Mouse (Mus musculus): Measurements from ENCODE around the gene Nmnat3. TPM values are rescaled to one million over a fixed set of nuclear protein-coding genes. Genes with fewer than 3 reads are reported as not detected.

The Nmnat3 gene
- total RNA-seq, 1 experiment = 0.62 TPM

- H3K9ac ChIP-seq (ENCODE audit: insufficient read depth, low read depth, low read length, poor library complexity, severe bottlenecking) = no peak overlapping the region
- no peak overlapping the region for H3K4me3 ChIP-seq (ENCODE audit: insufficient read depth in 1 of 2, low read depth in 1 of 2, low read length in 2 of 2, poor library complexity in 1 of 2, severe bottlenecking in 1 of 2)
- no peaks in the 10 kb centered on the region for H3K36me3 ChIP-seq (ENCODE audit: control insufficient read depth, insufficient read depth, low read length, poor library complexity, severe bottlenecking)
- DNase-seq (ENCODE audit: low read depth, low spot score) = no peak
- no peaks in the 10 kb centered on the region for H3K9me3 ChIP-seq (ENCODE audit: control insufficient read depth, insufficient read depth, low read depth, low read length)
- in situ Hi-C loops (cut with MboI; ENCODE audit: low sequenced_read_pairs in 2 of 2, unreplicated experiment in 2 of 2) = no loop called here
- peaks cover 0 to 3% of the 10 kb centered on the region in 2 experiments; a peak in 1 of 4 replicates for H3K4me1 ChIP-seq (ENCODE audit: control insufficient read depth in 2 of 2, insufficient read depth in 2 of 2, low read length in 2 of 2, poor library complexity in 1 of 2)
- H3K27ac ChIP-seq (ENCODE audit: insufficient read depth, low read depth, low read length, poor library complexity, severe bottlenecking) = no peak overlapping the region
- TF ChIP-seq HCFC1 (IDR thresholded peaks at IDR 0.05; ENCODE audit: borderline replicate concordance, insufficient read depth, low read length) (no peak), CHD2 (IDR thresholded peaks at IDR 0.05; ENCODE audit: low read depth, low read length) (no peak), ZNF384 (IDR thresholded peaks at IDR 0.05; ENCODE audit: low read depth, low read length) (no peak), MAFK (IDR thresholded peaks at IDR 0.05; ENCODE audit: insufficient read depth, low read depth, low read length) (no peak), ZC3H11A (IDR thresholded peaks at IDR 0.05; ENCODE audit: borderline replicate concordance, low read depth, low read length) (no peak)
These were observed 25.6 kb downstream of the Nmnat3 start for GRCm38 (mm10) chr9:98312622-98313374.

- Histone ChIP-seq H3K4me1 (ENCODE audit: control insufficient read depth in 2 of 2, insufficient read depth in 2 of 2, low read length in 2 of 2, poor library complexity in 1 of 2) (peaks cover 0 to 6% of the 10 kb centered on the region in 2 experiments; a peak in 2 of 4 replicates), H3K36me3 (ENCODE audit: control insufficient read depth, insufficient read depth, low read length, poor library complexity, severe bottlenecking) (no peaks in the 10 kb centered on the region), H3K9ac (ENCODE audit: insufficient read depth, low read depth, low read length, poor library complexity, severe bottlenecking) (no peak overlapping the region), H3K4me3 (ENCODE audit: insufficient read depth in 1 of 2, low read depth in 1 of 2, low read length in 2 of 2, poor library complexity in 1 of 2, severe bottlenecking in 1 of 2) (no peak overlapping the region), H3K27ac (ENCODE audit: insufficient read depth, low read depth, low read length, poor library complexity, severe bottlenecking) (no peak overlapping the region), H3K9me3 (ENCODE audit: control insufficient read depth, insufficient read depth, low read depth, low read length) (no peaks in the 10 kb centered on the region)
- TF ChIP-seq MAFK (IDR thresholded peaks at IDR 0.05; ENCODE audit: insufficient read depth, low read depth, low read length) (no peak), ZNF384 (IDR thresholded peaks at IDR 0.05; ENCODE audit: low read depth, low read length) (no peak), ZC3H11A (IDR thresholded peaks at IDR 0.05; ENCODE audit: borderline replicate concordance, low read depth, low read length) (no peak), CHD2 (IDR thresholded peaks at IDR 0.05; ENCODE audit: low read depth, low read length) (no peak), HCFC1 (IDR thresholded peaks at IDR 0.05; ENCODE audit: borderline replicate concordance, insufficient read depth, low read length) (no peak)
- DNase-seq (ENCODE audit: low read depth, low spot score) = no peak
- in situ Hi-C loops (cut with MboI; ENCODE audit: low sequenced_read_pairs in 2 of 2, unreplicated experiment in 2 of 2) = no loop called here
These were observed 26.4 kb downstream of the Nmnat3 start for GRCm38 (mm10) chr9:98313587-98313986.

GRCm38 (mm10) chr9:98314059-98314650 lies 26.9 kb downstream of the Nmnat3 start:
- H3K36me3 ChIP-seq (ENCODE audit: control insufficient read depth, insufficient read depth, low read length, poor library complexity, severe bottlenecking) = no peaks in the 10 kb centered on the region
- no peak overlapping the region for H3K4me3 ChIP-seq (ENCODE audit: insufficient read depth in 1 of 2, low read depth in 1 of 2, low read length in 2 of 2, poor library complexity in 1 of 2, severe bottlenecking in 1 of 2)
- no peak for TF ChIP-seq ZC3H11A (IDR thresholded peaks at IDR 0.05; ENCODE audit: borderline replicate concordance, low read depth, low read length)
- no peak overlapping the region for H3K9ac ChIP-seq (ENCODE audit: insufficient read depth, low read depth, low read length, poor library complexity, severe bottlenecking)
- H3K4me1 ChIP-seq (ENCODE audit: control insufficient read depth in 2 of 2, insufficient read depth in 2 of 2, low read length in 2 of 2, poor library complexity in 1 of 2) = peaks cover 0 to 10% of the 10 kb centered on the region in 2 experiments; a peak in 2 of 4 replicates
- in situ Hi-C loops (cut with MboI; ENCODE audit: low sequenced_read_pairs in 2 of 2, unreplicated experiment in 2 of 2) = no loop called here
- no peak for DNase-seq (ENCODE audit: low read depth, low spot score)
- no peaks in the 10 kb centered on the region for H3K9me3 ChIP-seq (ENCODE audit: control insufficient read depth, insufficient read depth, low read depth, low read length)
- no peak overlapping the region for H3K27ac ChIP-seq (ENCODE audit: insufficient read depth, low read depth, low read length, poor library complexity, severe bottlenecking)

- no peak overlapping the region for H3K27ac ChIP-seq (ENCODE audit: insufficient read depth, low read depth, low read length, poor library complexity, severe bottlenecking)
- TF ChIP-seq ZNF384 (IDR thresholded peaks at IDR 0.05; ENCODE audit: low read depth, low read length) = no peak
- TF ChIP-seq CHD2 (IDR thresholded peaks at IDR 0.05; ENCODE audit: low read depth, low read length) = no peak
- no peak for TF ChIP-seq HCFC1 (IDR thresholded peaks at IDR 0.05; ENCODE audit: borderline replicate concordance, insufficient read depth, low read length)
- no peak for TF ChIP-seq ZC3H11A (IDR thresholded peaks at IDR 0.05; ENCODE audit: borderline replicate concordance, low read depth, low read length)
- no peak for TF ChIP-seq MAFK (IDR thresholded peaks at IDR 0.05; ENCODE audit: insufficient read depth, low read depth, low read length)
- in situ Hi-C loops (cut with MboI; ENCODE audit: low sequenced_read_pairs in 2 of 2, unreplicated experiment in 2 of 2) = no loop called here
- no peak overlapping the region for H3K9ac ChIP-seq (ENCODE audit: insufficient read depth, low read depth, low read length, poor library complexity, severe bottlenecking)
- no peaks in the 10 kb centered on the region for H3K36me3 ChIP-seq (ENCODE audit: control insufficient read depth, insufficient read depth, low read length, poor library complexity, severe bottlenecking)
- peaks cover 0 to 12% of the 10 kb centered on the region in 2 experiments; a peak in 2 of 4 replicates for H3K4me1 ChIP-seq (ENCODE audit: control insufficient read depth in 2 of 2, insufficient read depth in 2 of 2, low read length in 2 of 2, poor library complexity in 1 of 2)
- H3K4me3 ChIP-seq (ENCODE audit: insufficient read depth in 1 of 2, low read depth in 1 of 2, low read length in 2 of 2, poor library complexity in 1 of 2, severe bottlenecking in 1 of 2) = no peak overlapping the region
- DNase-seq (ENCODE audit: low read depth, low spot score) = no peak
- H3K9me3 ChIP-seq (ENCODE audit: control insufficient read depth, insufficient read depth, low read depth, low read length) = no peaks in the 10 kb centered on the region
These were observed 30.7 kb downstream of the Nmnat3 start for GRCm38 (mm10) chr9:98317897-98318296.
